Mouse (Mus musculus) CH12.LX (cell line): ENCODE measurements around the gene Nhej1. TPM values are rescaled to one million over a fixed set of nuclear protein-coding genes. Genes with fewer than 3 reads are reported as not detected.

Experiments
- DNase-seq: peaks from one replicate; pipeline ENCODE4 v3.0.0-alpha.2; 2013; ENCODE audit errors: extremely low read depth
- H3K27ac ChIP-seq: 2 replicates; pipeline ENCODE4 v1.5.1; 2012; ENCODE audit warnings: low read depth, mild to moderate bottlenecking, control low read depth, moderate library complexity; ENCODE audit not compliant: insufficient read depth
- H3K27me3 ChIP-seq: replicated peaks from 2 replicates; pipeline ENCODE3; 2012; ENCODE audit warnings: inconsistent platforms
- H3K36me3 ChIP-seq, 2 experiments: replicated peaks in 1 of 2; 2 replicates each; pipeline versions ENCODE3 to v1.6.1; 2012; ENCODE audit warnings: inconsistent platforms in 1 of 2, low read length in 1 of 2, mild to moderate bottlenecking in 1 of 2, mixed read lengths in 1 of 2, moderate library complexity in 1 of 2; ENCODE audit not compliant: control insufficient read depth in 1 of 2, insufficient read depth in 1 of 2
- H3K4me1 ChIP-seq, 2 experiments: 2 replicates each; pipeline ENCODE4 v1.6.1; 2012; ENCODE audit warnings: inconsistent platforms in 1 of 2, moderate library complexity in 1 of 2; ENCODE audit not compliant: insufficient read depth in 2 of 2, control insufficient read depth in 1 of 2
- H3K4me2 ChIP-seq: 2 replicates; pipeline ENCODE4 v1.6.1; 2012; ENCODE audit warnings: low read depth, mild to moderate bottlenecking, control low read depth; ENCODE audit not compliant: poor library complexity, insufficient read depth, severe bottlenecking
- H3K4me3 ChIP-seq, 3 experiments: fragments of 150-350 bp in 1 of 3; sonication (generic) in 1 of 3; replicated peaks in 1 of 3; 2 replicates each; pipeline versions ENCODE3 to v1.5.1; 2011 to 2012; ENCODE audit warnings: low read depth in 2 of 3, low read length in 2 of 3, mild to moderate bottlenecking in 2 of 3, moderate library complexity in 2 of 3, control low read depth in 1 of 3, improper control_type of control experiment in 1 of 3, inconsistent platforms in 1 of 3, mixed read lengths in 1 of 3; ENCODE audit not compliant: poor library complexity in 1 of 3
- H3K79me2 ChIP-seq: replicated peaks from 2 replicates; pipeline ENCODE4 v1.6.1; 2012; ENCODE audit warnings: mild to moderate bottlenecking, moderate library complexity; ENCODE audit not compliant: control insufficient read depth, poor library complexity, insufficient read depth, severe bottlenecking; ENCODE audit errors: extremely low read depth
- H3K9ac ChIP-seq: 2 replicates; pipeline ENCODE4 v1.6.1; 2012; ENCODE audit warnings: low read depth, mild to moderate bottlenecking, control low read depth, moderate library complexity; ENCODE audit not compliant: insufficient read depth
- H3K9me3 ChIP-seq: replicated peaks from 2 replicates; pipeline ENCODE3; 2012; ENCODE audit warnings: low read length, inconsistent platforms, mixed read lengths
- CHD2 ChIP-seq: IDR thresholded peaks from 2 replicates; pipeline ENCODE4 v1.6.1; 2011; ENCODE audit warnings: low read length, improper control_type of control experiment
- CTCF ChIP-seq, 2 experiments: IDR thresholded peaks in 1 of 2; conservative IDR thresholded peaks in 1 of 2; 2 replicates each; pipeline ENCODE4 v1.5.1; 2011 to 2012; ENCODE audit warnings: low read depth in 2 of 2, low read length in 2 of 2, improper control_type of control experiment in 1 of 2, inconsistent platforms in 1 of 2, mild to moderate bottlenecking in 1 of 2, moderate library complexity in 1 of 2
- ELF1 ChIP-seq: IDR thresholded peaks from 2 replicates; pipeline ENCODE4 v1.6.1; 2014; ENCODE audit warnings: low read depth, mild to moderate bottlenecking, inconsistent platforms, low read length, improper control_type of control experiment
- HCFC1 ChIP-seq: IDR thresholded peaks from 2 replicates; pipeline ENCODE4 v1.6.1; 2012; ENCODE audit warnings: low read depth, mild to moderate bottlenecking, inconsistent platforms, low read length, improper control_type of control experiment
- IRF4 ChIP-seq: IDR thresholded peaks from 2 replicates; pipeline ENCODE4 v1.6.1; 2014; ENCODE audit warnings: low read depth, mild to moderate bottlenecking, inconsistent platforms, low read length, improper control_type of control experiment
- JUND ChIP-seq: conservative IDR thresholded peaks from 2 replicates; pipeline ENCODE4 v1.6.1; 2011; ENCODE audit warnings: low read depth, low read length, improper control_type of control experiment
- MAX ChIP-seq: IDR thresholded peaks from 2 replicates; pipeline ENCODE4 v1.6.1; 2011; ENCODE audit warnings: low read length, improper control_type of control experiment
- MEF2A ChIP-seq: IDR thresholded peaks from 2 replicates; pipeline ENCODE4 v1.6.1; 2014; ENCODE audit warnings: low read depth, mild to moderate bottlenecking, inconsistent platforms, low read length, improper control_type of control experiment, borderline replicate concordance
- NELFE ChIP-seq: IDR thresholded peaks from 2 replicates; pipeline ENCODE4 v1.6.1; 2011; ENCODE audit warnings: low read depth, low read length, improper control_type of control experiment
- NRF1 ChIP-seq: IDR thresholded peaks from 2 replicates; pipeline ENCODE4 v1.6.1; 2014; ENCODE audit warnings: low read depth, mild to moderate bottlenecking, inconsistent platforms, low read length, improper control_type of control experiment, moderate library complexity
- POLR2AphosphoS2 ChIP-seq: IDR thresholded peaks from 2 replicates; pipeline ENCODE4 v1.6.1; 2011; ENCODE audit warnings: low read depth, low read length, improper control_type of control experiment
- RAD21 ChIP-seq: IDR thresholded peaks from 2 replicates; pipeline ENCODE4 v1.6.1; 2011; ENCODE audit warnings: low read depth, mild to moderate bottlenecking, low read length, improper control_type of control experiment, moderate library complexity
- RCOR1 ChIP-seq: conservative IDR thresholded peaks from 2 replicates; pipeline ENCODE4 v1.6.1; 2012; ENCODE audit warnings: low read depth, mild to moderate bottlenecking, inconsistent platforms, low read length, improper control_type of control experiment
- SIN3A ChIP-seq: IDR thresholded peaks from 2 replicates; pipeline ENCODE4 v1.6.1; 2012; ENCODE audit warnings: low read length, improper control_type of control experiment, inconsistent platforms
- SMC3 ChIP-seq: IDR thresholded peaks from 2 replicates; pipeline ENCODE4 v1.6.1; 2011; ENCODE audit warnings: low read depth, low read length, improper control_type of control experiment
- TCF12 ChIP-seq: IDR thresholded peaks from 2 replicates; pipeline ENCODE4 v1.6.1; 2014; ENCODE audit warnings: low read depth, mild to moderate bottlenecking, inconsistent platforms, low read length, improper control_type of control experiment
- UBTF ChIP-seq: IDR thresholded peaks from 2 replicates; pipeline ENCODE4 v1.6.1; 2012; ENCODE audit warnings: low read depth, mild to moderate bottlenecking, inconsistent platforms, low read length, improper control_type of control experiment, moderate library complexity
- USF1 ChIP-seq: IDR thresholded peaks from 2 replicates; pipeline ENCODE4 v1.6.1; 2014; ENCODE audit warnings: low read depth, mild to moderate bottlenecking, inconsistent platforms, low read length, improper control_type of control experiment
- ZC3H11A ChIP-seq: IDR thresholded peaks from 2 replicates; pipeline ENCODE4 v1.6.1; 2012; ENCODE audit warnings: low read depth, mild to moderate bottlenecking, inconsistent platforms, low read length, improper control_type of control experiment
- ZMIZ1 ChIP-seq: IDR thresholded peaks from 2 replicates; pipeline ENCODE4 v1.6.1; 2012; ENCODE audit warnings: low read depth, mild to moderate bottlenecking, inconsistent platforms, low read length, improper control_type of control experiment
- dilution Hi-C: fragments of 300-500 bp; cut with MboI; formaldehyde crosslinking; loops from 2 replicates; pipeline ENCODE4 v1.14.3; 2020; ENCODE audit warnings: low sequenced_read_pairs; ENCODE audit not compliant: extremely low pct_unique_long_range_greater_than_20kb, extremely low pct_ligation_motif_present
- in situ Hi-C: fragments of 300-500 bp; cut with MboI; formaldehyde crosslinking; loops from 3 replicates; pipeline ENCODE4 v1.14.3; 2019; ENCODE audit warnings: low sequenced_read_pairs, low pct_ligation_motif_present, low pct_unique_long_range_greater_than_20kb, mixed read lengths
- polyA plus RNA-seq: library from polyadenylated mRNA; unstranded; fragments of >175 nt; gene quantifications from 2 replicates; pipeline ENCODE4 v1.2.1, GENCODE M21; 2012; ENCODE audit warnings: low read depth; ENCODE audit not compliant: insufficient read length
- total RNA-seq, 2 experiments: library from RNA; depleted of rRNA; stranded (reverse); fragments of 300-350 nt in 1 of 2; fragments of >200 nt in 1 of 2; gene quantifications; 2 replicates each; pipeline ENCODE4 v1.2.3; 2012 to 2014

Nhej1 gene
- total and polyA plus RNA-seq, 3 experiments = 2.8 to 4.0 (median 3.7) TPM

DNA sequence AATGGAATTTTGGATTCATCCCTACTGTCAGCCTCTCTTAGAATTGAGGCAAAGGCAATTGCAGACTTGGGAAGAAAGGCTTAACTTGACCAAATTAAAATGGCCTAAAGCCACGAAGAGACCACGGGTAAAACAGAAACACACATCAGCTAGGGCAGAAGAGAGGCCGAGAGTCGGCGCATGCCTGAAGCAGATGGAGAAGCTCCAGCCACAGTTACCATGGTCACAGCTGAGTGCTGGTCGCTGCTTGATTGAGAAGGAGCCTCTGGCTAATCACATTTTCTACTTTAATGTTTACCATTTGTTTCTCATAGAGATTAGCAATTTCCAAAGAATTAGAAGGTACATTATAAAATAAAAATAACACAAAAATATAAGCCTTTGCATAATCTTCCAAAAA lies 123.8 kb downstream of the Nhej1 start:
- Histone ChIP-seq H3K9me3 (no peaks in the 10 kb centered on the region), H3K27ac (no peak overlapping the region), H3K4me2 (no peak overlapping the region), H3K36me3 (no peaks in the 10 kb centered on the region), H3K9ac (no peak overlapping the region), H3K4me3 (no peak overlapping the region), H3K27me3 (no peaks in the 10 kb centered on the region), H3K79me2 (no peaks in the 10 kb centered on the region), H3K4me1 (peaks cover 0 to 11% of the 10 kb centered on the region in 2 experiments; a peak in 1 of 4 replicates)
- no peak for DNase-seq
- TF ChIP-seq RCOR1 (no peak), MAX (no peak), CHD2 (no peak), ZMIZ1 (no peak), ELF1 (no peak), CTCF (conservative IDR thresholded peaks at IDR 0.05 in 1 of 2, IDR thresholded peaks at IDR 0.05 in 1 of 2; ENCODE audit: low read depth in 2 of 2, low read length in 2 of 2) (no peak), MEF2A (no peak), NRF1 (no peak), USF1 (no peak), RAD21 (no peak), ZC3H11A (no peak), TCF12 (no peak), POLR2AphosphoS2 (no peak), UBTF (no peak), HCFC1 (no peak), SIN3A (no peak), NELFE (no peak)
- dilution Hi-C loops = no loop called here
- in situ Hi-C loops = no loop called here

DNA sequence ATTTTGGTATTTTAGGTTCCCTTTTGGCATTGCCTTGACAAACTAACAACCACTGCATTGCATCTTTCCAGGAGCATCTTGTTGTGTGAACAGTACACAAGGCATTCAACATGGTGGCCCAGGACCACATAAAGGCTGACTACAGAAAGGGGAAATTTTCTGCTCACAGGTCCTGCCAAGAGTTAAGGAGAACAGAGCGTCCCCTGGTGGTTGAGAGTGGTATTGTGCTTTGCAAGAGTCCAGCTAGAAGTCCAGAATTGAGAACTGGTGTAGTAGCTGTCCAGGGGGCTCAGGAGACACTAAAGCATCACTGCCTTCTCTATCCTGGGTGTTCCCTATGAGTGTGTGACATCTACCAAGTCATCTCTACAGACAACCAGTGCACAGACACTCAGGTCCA lies 124.5 kb downstream of the Nhej1 start:
- in situ Hi-C loops = no loop called here

More for the DNA sequence above, 124.5 kb downstream of the Nhej1 start:
- TF ChIP-seq IRF4 (no peak), CTCF (conservative IDR thresholded peaks at IDR 0.05 in 1 of 2, IDR thresholded peaks at IDR 0.05 in 1 of 2; ENCODE audit: low read depth in 2 of 2, low read length in 2 of 2) (peak; percentile 92 to 100), SMC3 (peak; percentile 96), HCFC1 (no peak), USF1 (no peak), RAD21 (peak; percentile 57), JUND (0 out of 2 replicates have a peak, but pooled peaks have one; percentile 26)
- peak; percentile 67 for DNase-seq
- H3K9me3 ChIP-seq = no peaks in the 10 kb centered on the region
- no peaks in the 10 kb centered on the region for H3K27me3 ChIP-seq
- H3K27ac ChIP-seq = no peak overlapping the region
- no peaks in the 10 kb centered on the region for H3K36me3 ChIP-seq
- H3K9ac ChIP-seq = no peak overlapping the region
- no peaks in the 10 kb centered on the region for H3K79me2 ChIP-seq
- dilution Hi-C loops = no loop called here
- H3K4me2 ChIP-seq = no peak overlapping the region
- peaks cover 0 to 11% of the 10 kb centered on the region in 2 experiments; a peak in 1 of 4 replicates for H3K4me1 ChIP-seq
- H3K4me3 ChIP-seq = no peak overlapping the region
